Mouse (Mus musculus): ENCODE measurements around the gene Gm42372.

- TF ChIP-seq CTCF (IDR thresholded peaks at IDR 0.05; ENCODE audit: low read depth, low read length) (no peak), POLR2A (IDR thresholded peaks at IDR 0.05; ENCODE audit: extremely low read depth, insufficient read depth, low read length) (no peak)
These were observed 46.0 kb downstream of the Gm42372 start for GRCm38 (mm10) chr7:17028923-17029322.
